8 mouse cellular contexts compared by ENCODE assay signal in the genomic region with DNA sequence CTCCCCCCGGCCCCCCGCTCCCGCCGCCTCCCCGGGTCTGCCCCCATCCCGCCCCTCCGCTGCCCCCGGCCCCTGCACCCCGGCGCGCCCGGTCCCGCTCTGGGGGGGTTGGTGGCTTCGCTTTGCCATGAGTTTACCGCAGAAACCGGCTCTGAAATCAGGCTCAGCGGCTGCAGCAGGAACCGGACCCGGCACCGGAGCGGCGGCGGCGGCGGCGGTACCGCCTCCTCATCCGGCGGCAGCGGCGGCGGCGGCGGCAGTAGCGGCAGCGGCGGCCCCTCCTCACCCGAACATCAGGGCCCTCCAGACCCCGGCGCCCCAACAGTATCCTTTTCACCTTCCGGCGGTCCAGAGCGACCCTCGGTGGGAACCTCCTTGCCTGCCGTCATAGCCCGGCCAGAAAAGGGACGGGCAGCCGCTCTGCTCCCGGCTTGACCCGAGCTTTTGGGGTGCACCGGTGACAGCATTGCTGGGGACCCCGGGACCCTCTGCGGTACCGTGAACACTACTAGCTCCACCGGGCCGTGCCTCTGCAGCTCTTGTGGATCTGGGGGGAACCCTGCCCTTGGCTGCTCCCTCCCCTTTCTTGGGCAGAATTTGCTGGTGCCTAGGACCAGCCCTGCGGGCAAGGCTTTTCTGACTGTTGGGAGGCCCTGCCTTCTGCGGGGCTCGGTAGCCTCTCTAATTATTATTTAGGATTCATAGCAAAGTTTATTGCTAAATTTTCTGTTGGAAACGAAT. TPM values are rescaled to one million over a fixed set of nuclear protein-coding genes. Genes with fewer than 3 reads are reported as not detected.
DNase-seq lines count a peak whose midpoint lies in the region; ATAC-seq and TF ChIP-seq lines count a peak whose summit lies in the region.

No protein-coding gene starts in this region.

- WGBS in embryonic facial prominence, embryonic 10.5 days, result 2% methylated on average over 57 of the region's 60 CpGs
- 1% methylated on average over 33 of the region's 60 CpGs for WGBS in heart, embryonic 13.5 days

- H3K4me1 ChIP-seq in embryonic facial prominence, embryonic 10.5 days, result peaks cover 36% of the 10 kb centered on the region
- H3K4me1 ChIP-seq in heart, embryonic 13.5 days, result peaks cover 32% of the 10 kb centered on the region

- peaks cover 43% of the 10 kb centered on the region for H3K79me3 ChIP-seq in C2C12 (ENCODE audit: low read depth)

- H3K79me2 ChIP-seq in C2C12 (ENCODE audit: control insufficient read depth, insufficient read depth), result peaks cover 49% of the 10 kb centered on the region

- peak overlapping the region; percentile 78 for H3K4me3 ChIP-seq in C2C12 (ENCODE audit: insufficient read depth, poor library complexity, severe bottlenecking)
- H3K4me3 ChIP-seq in embryonic facial prominence, embryonic 10.5 days, result peak overlapping the region; percentile 100
- peak overlapping the region; percentile 98 for H3K4me3 ChIP-seq in heart, embryonic 13.5 days

- ATAC-seq in heart, embryonic 13.5 days (ENCODE audit: extremely low read depth, insufficient number of reproducible peaks, low FRiP score, low TSS enrichment), result no peak

- H3K27ac ChIP-seq in embryonic facial prominence, embryonic 10.5 days (replicated peaks), result peak overlapping the region; percentile 99
- H3K27ac ChIP-seq in heart, embryonic 13.5 days (replicated peaks), result peak overlapping the region; percentile 90

- H3K36me3 ChIP-seq in C2C12 (ENCODE audit: control insufficient read depth, insufficient read depth), result peaks cover 25% of the 10 kb centered on the region
- H3K36me3 ChIP-seq in embryonic facial prominence, embryonic 10.5 days (replicated peaks), result peaks cover 44% of the 10 kb centered on the region
- peaks cover 28% of the 10 kb centered on the region for H3K36me3 ChIP-seq in heart, embryonic 13.5 days

- H3K9ac ChIP-seq in heart, embryonic 13.5 days, result peak overlapping the region; percentile 99

- H3ac ChIP-seq in C2C12 (ENCODE audit: control insufficient read depth, insufficient read length, low read depth), result peak overlapping the region; percentile 80

- H3K27me3 ChIP-seq in C2C12 (ENCODE audit: control insufficient read depth, insufficient read depth, insufficient read length), result no peaks in the 10 kb centered on the region
- peaks cover 32% of the 10 kb centered on the region for H3K27me3 ChIP-seq in embryonic facial prominence, embryonic 10.5 days (replicated peaks; ENCODE audit: low read depth, poor library complexity, severe bottlenecking)
- peaks cover 8% of the 10 kb centered on the region; the same call in 1 of the 2 replicates for H3K27me3 ChIP-seq in heart, embryonic 13.5 days (replicated peaks)

- no peaks in the 10 kb centered on the region for H3K9me3 ChIP-seq in embryonic facial prominence, embryonic 10.5 days
- H3K9me3 ChIP-seq in heart, embryonic 13.5 days, result no peaks in the 10 kb centered on the region

- TF ChIP-seq CTCF in C2C12 (IDR thresholded peaks at IDR 0.05; ENCODE audit: control insufficient read depth, insufficient read depth, insufficient read length), result no peak

- peak overlapping the region; percentile 76 for H3K4me2 ChIP-seq in heart, embryonic 13.5 days

- DNase-seq in adrenal gland, adult 18-20 months (ENCODE audit: low spot score in 2 of 2), result peak; percentile 53 to 57
- peak; percentile 65 for DNase-seq in embryonic facial prominence, embryonic 10.5 days (ENCODE audit: low spot score)
- peak; percentile 58 for DNase-seq in kidney, postnatal 14 days
- peak; percentile 49 for DNase-seq in lung, postnatal 14 days
- DNase-seq in ovary, postnatal 14 days (ENCODE audit: low spot score), result peak; percentile 36
- DNase-seq in urinary bladder, postnatal 14 days (ENCODE audit: low spot score), result peak; percentile 42

TF ChIP-seq in C2C12, 6 proteins besides CTCF, POLR2A, EP300 and RAD21:
- TF ChIP-seq MYOD1 (IDR thresholded peaks at IDR 0.05; ENCODE audit: control insufficient read depth, insufficient read length, low read depth), result no peak
- TF ChIP-seq FOSL1 (IDR thresholded peaks at IDR 0.05; ENCODE audit: insufficient read depth, low read length, poor library complexity, severe bottlenecking), result no peak
- TF ChIP-seq MAX (IDR thresholded peaks at IDR 0.05), result no peak
- TF ChIP-seq CEBPB (IDR thresholded peaks at IDR 0.05; ENCODE audit: low read depth), result no peak
- TF ChIP-seq USF1 (IDR thresholded peaks at IDR 0.05; ENCODE audit: low read depth), result no peak
- TF ChIP-seq MYOG (IDR thresholded peaks at IDR 0.05; ENCODE audit: control insufficient read depth, extremely low read depth, insufficient read length), result no peak

RNA-seq across cellular contexts. Expression of a gene that starts 1.2 kb away (rescaled TPM):
- 24.3 TPM for polyA plus RNA-seq in C2C12 (2012; fragmentation: generic; extraction: Trizol)
- 100 to 1,000 TPM in 1 of 2 experiments, 10 to 100 TPM in 1; 67.3 to 131 TPM for total RNA-seq in adrenal gland, adult 18-20 months (2021)
- polyA plus RNA-seq in embryonic facial prominence, embryonic 10.5 days (2016; fragmentation: Nextera tagmentation; extraction: Ambion mirVana), result 39.7 and 41.9 TPM in 2 replicates
- 19.9 and 22.2 TPM in 2 replicates for polyA plus RNA-seq in heart, embryonic 13.5 days (2015; fragmentation: Nextera tagmentation; extraction: Ambion mirVana)
